Mouse (Mus musculus): ENCODE results near the gene Paox.

Paox gene

DNA sequence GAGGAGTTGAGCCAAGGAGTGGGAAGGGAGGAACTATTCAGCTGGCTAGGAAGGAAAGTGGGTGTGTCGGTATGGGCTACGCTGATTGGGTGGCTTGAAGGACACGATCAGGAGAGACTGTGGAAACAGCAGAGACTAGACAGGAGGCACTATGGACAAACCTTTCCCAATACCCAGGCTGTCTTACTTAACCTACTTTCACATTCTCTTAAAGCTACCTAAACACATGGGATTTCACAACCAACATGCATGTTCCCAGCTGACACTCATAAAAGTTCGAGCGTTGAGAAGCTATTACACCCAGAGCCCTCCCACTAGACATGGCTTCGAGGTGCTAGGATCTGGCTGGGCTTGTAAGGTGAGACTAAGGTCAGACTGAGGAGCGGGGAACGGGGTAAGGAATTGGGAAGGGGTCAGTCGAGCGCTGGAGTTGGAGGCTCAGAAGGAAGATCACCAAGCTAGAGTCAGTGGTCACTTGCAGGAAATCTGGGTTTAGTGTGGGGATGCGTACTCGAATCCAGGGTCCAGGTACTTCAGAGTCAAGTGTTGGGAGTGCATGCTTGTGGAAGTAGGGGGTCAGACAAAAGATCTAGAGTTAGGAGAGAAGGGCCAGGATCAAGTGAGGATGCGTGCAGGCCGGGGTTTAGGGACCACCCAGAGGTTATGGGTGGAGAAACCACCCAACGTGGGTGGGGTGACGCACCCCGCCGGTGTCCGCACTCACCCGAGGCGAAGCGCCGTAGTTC is at the start of gene Paox:
Gene Paox, plus strand, starts transcription at position 217 of the 746 bp plus-strand sequence.
- no peak for DNase-seq (ENCODE audit: low read depth, low spot score)

- DNase-seq (ENCODE audit: low read depth, low spot score), result no peak
These were observed 48.2 kb upstream of the Paox start for GRCm38 (mm10) chr7:140067397-140067796.

DNA sequence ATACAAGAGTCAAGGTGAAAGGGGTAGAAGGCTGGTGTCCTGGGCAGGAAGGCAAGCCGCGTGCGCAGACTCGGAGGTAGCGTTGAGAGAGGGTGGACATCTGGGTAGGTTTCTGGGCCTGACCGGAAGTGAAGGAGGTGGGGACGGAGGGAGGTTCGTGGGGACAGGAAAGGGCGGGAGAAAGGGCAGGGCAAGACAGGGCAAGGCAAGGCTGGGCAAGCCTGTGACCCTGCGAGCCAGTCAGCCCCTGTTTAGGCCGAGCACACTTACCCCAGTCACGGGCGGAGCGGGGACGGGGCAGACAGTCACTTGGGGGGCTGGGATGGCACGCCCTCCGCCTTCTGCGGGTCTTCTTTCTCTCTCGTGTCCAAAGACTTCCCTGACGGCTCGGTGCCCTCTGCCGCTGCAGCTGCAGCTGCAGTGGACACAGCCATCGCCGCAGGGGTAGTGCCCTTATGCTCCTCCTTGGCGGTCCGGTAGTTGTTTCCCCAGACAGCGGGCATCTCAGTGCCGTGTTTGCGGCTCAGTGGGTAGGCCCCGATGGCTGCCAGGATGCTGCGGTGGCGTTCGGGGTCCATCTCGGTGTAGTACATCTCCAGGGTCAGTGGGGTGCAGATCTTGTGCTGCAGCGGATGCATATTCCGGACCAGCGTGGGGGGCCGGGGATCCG is 45.4 kb upstream of the Paox start:
- DNase-seq (ENCODE audit: low read depth, low spot score), result no peak

DNA sequence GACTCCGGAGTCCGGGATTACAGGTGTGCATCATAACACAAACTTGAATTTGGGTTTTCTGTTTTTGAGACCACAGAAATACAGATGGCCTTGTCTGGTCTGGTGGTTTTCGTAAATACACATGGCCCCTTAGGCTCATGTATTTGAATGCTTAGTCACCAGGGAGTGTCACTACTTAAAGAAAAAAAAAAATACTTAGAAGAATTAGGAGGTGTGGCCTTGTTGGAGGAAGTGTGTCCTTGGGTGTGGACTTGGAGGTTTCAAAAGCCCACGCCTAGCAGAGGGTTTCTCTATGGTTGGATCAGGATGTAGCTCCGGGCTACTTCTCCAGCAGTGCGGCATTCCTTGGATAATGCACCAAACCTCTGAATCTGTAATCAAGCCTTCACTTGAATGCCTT is 37.9 kb upstream of the Paox start:
- DNase-seq (ENCODE audit: low read depth, low spot score), result no peak

GRCm38 (mm10) chr7:140078711-140079110 is 36.9 kb upstream of the Paox start:
- DNase-seq (ENCODE audit: low read depth, low spot score), result no peak

GRCm38 (mm10) chr7:140080503-140081156 is 35.0 kb upstream of the Paox start:
- DNase-seq (ENCODE audit: low read depth, low spot score), result peak; percentile 62

DNA sequence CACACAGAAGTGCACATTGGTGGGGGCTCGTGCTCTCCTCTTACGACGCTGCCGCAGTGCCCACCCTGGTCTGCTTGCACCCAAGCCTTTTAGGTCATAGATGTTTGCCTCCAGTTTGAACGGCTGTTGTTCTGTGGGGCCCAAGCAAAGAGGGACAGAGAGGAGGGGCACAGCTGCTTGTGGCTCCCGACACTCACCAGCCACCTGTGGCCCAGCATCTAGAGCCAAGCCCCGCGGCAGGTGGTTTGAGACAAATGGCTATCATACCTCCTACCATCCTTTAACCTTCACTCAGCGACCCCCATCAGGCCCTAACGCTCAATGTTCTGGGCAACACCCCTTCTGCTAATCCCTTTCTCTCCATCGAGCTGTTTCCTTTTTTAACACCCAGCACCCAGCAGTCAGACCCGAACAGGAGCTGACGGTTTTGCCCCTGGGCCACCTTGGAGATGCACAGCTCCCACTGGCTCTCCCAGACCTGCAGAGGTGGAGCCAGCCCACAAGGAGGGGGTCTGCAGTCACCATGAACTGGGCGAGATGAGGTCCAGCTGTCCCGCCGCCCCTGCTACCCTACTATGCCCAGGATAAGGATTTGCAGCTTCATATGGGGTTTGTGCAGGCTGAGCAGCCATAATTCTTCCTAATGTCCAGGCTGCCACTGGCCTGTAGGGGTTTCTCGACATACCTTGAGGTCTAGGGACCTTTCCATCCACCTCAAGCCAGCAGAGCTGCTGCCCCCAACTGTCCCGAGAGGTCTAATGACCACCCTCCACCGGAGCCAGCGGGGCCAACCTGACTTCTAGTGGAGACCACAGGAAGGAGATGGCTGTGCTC is 34.0 kb upstream of the Paox start:
- no peak for DNase-seq (ENCODE audit: low read depth, low spot score)

- no peak for DNase-seq (ENCODE audit: low read depth, low spot score)
These were observed 33.3 kb upstream of the Paox start, which contains the start of gene Caly for GRCm38 (mm10) chr7:140082242-140082678. Gene Caly (minus strand): TSS chr7:140082548.

DNA sequence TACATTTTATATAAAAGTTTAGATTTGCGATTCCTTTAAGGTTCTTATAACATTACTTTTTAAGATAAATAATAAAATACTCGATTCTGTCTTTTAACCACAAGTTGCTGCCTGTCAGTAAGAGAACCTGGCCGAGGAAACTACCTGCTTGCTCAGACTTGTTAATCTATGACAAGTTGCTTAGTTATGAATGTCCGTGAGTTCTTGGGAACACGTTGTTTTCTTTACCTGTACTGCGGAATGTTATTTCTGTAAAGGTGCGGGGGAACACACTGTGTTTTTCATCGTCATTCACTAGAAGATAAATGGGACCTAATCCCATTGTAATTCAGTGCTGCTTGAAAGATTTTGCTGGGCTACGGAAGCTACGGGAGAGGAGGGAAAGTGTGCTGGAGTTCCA is 25.0 kb upstream of the Paox start:
- DNase-seq (ENCODE audit: low read depth, low spot score), result no peak

DNA sequence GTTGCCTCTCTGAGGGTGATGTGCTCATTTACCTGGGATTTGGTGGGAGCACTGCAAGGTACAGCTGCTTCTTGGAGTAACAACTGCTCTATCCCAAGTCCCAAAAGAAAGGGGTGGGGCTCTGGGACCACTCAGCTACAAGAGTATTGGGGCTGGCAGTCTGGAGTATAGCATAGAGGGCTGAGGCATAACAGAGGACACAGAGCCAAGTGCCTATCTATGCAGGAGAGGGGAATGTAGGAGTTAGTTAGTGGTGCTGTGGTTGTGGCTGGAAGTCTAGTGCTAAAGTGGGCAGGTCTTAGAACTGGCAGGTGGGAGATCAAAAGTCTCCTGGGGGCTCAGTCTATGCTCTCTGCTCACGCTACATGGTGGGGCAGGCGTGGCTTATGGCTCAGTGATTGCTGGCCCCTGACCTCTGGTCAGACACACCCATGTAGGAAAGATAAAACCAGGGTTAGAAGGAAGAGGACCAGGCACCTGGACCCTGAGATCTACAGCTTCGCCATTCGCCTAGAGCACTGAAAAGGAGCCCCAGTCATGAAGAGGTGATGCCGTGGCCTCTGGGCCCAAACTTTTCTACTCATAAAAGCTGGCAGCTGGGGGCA is 22.6 kb upstream of the Paox start, which contains the start of gene Prap1:
Gene Prap1, plus strand, starts transcription at position 472 of the 605 bp plus-strand sequence.
- no peak for DNase-seq (ENCODE audit: low read depth, low spot score)

GRCm38 (mm10) chr7:140094954-140095353 is 20.6 kb upstream of the Paox start:
- DNase-seq (ENCODE audit: low read depth, low spot score), result no peak

GRCm38 (mm10) chr7:140095556-140095955 is 20.0 kb upstream of the Paox start:
- DNase-seq (ENCODE audit: low read depth, low spot score), result no peak

- DNase-seq (ENCODE audit: low read depth, low spot score), result no peak
These were observed 19.5 kb upstream of the Paox start for GRCm38 (mm10) chr7:140096055-140096454.

- DNase-seq (ENCODE audit: low read depth, low spot score), result no peak
These were observed 17.1 kb upstream of the Paox start for GRCm38 (mm10) chr7:140098466-140098865.

DNA sequence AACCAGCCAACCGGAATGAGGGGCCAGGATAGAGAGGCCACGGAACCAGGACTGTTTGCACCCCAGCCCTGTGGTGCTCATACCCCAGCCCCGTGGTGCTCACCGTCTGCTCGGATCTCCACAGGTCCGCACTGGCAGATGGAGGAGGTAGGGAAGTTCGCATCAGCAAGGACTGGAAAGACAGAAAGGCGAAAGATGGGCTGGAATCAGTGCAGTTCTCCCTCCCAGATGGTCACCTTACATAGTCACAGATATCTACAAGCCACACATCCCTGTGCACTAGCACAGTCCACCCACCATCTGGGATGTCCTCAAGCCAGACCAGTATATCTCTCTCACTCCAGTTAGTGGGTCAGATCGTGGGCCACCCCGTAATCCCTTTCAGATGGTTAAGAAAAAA is 14.1 kb upstream of the Paox start:
- DNase-seq (ENCODE audit: low read depth, low spot score), result no peak

GRCm38 (mm10) chr7:140101993-140102860 is 13.4 kb upstream of the Paox start, which contains the start of gene Fuom:
Gene Fuom (minus strand): TSS chr7:140102441.
- peak; percentile 71 for DNase-seq (ENCODE audit: low read depth, low spot score)

DNA sequence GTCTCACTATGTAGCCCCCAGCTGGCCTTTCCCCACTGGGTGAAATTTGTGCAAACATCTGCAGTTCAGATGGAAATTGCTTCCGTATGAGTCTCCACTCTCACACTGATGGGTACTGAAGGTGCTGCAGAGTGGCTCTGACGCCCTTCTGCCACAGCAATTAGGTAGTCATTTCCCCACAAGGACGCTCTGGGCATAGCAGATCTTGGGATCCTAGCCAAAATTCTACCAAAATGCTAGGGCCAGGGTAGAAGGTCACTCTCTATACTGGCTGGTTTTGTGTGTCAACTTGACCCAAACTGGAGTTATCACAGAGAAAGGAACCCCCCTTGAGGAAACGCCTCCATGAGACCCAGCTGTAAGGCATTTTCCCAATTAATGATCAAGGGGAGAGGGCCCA is 11.6 kb upstream of the Paox start:
- DNase-seq (ENCODE audit: low read depth, low spot score), result no peak

DNA sequence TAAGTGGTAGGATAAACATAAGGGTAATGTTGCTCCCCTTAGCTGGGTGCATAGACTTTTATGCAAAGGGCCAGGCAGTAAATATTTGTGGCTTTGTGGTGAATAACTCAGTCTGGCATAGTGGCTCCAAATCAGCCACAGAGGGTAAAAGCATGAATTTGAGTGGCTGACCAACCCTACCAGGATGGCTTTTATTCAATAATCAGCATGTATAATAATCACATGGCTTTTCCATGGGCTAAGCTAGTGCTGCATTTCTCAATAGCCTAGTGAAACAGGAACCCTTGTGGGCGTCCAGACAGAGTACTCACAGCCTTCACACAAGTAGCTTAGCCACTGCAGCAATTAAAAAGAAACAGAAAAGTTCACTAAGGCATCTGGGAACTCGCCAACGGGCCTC is 3.7 kb upstream of the Paox start:
- DNase-seq (ENCODE audit: low read depth, low spot score), result no peak

GRCm38 (mm10) chr7:140116329-140117054 is 893 bp downstream of the Paox start, which contains the start of gene Echs1:
Gene Echs1 (minus strand): TSS chr7:140116476.
- DNase-seq (ENCODE audit: low read depth, low spot score), result peak; percentile 68

Data from retina, adult 2 months (tissue).